Mouse (Mus musculus) naive thymus-derived CD4-positive, alpha-beta T cell, adult 2 months (primary cell): ENCODE data around the gene Asb6.

Source experiments
- DNase-seq: peaks from one replicate; pipeline ENCODE4 v3.0.0-alpha.2; 2011; ENCODE audit warnings: low read depth

Asb6 gene

DNA sequence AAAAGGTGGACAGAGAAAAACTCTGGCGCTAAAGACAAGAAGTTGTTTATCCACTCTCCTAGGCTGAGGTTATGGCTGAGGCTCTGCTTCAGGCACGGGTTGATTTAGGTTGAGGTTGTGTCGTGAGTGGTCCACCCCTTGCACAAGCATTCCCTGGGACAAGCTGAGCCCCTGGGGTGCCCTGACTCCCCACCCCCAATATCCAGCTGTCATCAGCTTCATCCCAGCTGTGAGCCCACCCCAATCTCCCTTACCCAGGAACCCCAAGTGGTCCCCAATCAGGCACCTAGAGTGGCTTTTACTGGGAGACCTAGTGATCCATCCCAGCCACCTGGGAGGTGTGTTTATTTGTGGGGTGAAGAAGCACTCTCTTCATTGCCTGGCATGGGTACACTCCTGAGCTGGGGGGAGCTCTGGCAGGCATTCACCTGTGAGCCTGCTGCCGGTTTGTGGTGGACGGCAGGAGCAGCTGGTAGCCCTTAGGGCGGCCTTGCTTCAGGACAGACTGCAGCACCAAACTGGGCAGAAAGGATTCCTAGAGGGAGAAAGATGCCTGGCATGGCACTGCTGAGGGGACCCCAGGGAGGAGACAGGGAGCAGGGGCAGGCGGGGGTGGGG is 34.8 kb downstream of the Asb6 start:
- DNase-seq: no peak

GRCm38 (mm10) chr2:30794179-30795108 is 35.7 kb downstream of the Asb6 start:
- DNase-seq: peak; percentile 94

- DNase-seq: no peak
Observed at GRCm38 (mm10) chr2:30792061-30792460, 38.1 kb downstream of the Asb6 start.

DNA sequence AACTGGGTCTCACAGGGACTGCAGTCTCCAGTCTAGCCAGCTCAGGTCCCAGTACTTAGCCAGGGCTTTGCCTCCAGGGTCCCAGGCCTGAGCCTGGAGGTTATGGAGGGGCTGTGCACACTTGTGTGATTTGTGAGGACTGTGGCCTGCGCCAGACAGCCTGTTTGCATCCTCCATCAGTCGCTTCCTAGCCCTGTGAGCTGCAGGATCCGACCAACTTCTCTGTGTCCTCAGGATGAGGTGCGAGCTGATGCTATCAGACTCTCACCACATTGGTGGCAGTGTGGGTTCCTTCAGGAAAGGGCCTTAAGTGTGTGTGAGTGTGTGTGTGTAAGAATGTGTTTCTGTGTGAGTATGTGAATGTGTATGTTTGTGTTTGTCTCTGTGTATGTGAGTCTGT is 42.7 kb downstream of the Asb6 start:
- no peak for DNase-seq

DNA sequence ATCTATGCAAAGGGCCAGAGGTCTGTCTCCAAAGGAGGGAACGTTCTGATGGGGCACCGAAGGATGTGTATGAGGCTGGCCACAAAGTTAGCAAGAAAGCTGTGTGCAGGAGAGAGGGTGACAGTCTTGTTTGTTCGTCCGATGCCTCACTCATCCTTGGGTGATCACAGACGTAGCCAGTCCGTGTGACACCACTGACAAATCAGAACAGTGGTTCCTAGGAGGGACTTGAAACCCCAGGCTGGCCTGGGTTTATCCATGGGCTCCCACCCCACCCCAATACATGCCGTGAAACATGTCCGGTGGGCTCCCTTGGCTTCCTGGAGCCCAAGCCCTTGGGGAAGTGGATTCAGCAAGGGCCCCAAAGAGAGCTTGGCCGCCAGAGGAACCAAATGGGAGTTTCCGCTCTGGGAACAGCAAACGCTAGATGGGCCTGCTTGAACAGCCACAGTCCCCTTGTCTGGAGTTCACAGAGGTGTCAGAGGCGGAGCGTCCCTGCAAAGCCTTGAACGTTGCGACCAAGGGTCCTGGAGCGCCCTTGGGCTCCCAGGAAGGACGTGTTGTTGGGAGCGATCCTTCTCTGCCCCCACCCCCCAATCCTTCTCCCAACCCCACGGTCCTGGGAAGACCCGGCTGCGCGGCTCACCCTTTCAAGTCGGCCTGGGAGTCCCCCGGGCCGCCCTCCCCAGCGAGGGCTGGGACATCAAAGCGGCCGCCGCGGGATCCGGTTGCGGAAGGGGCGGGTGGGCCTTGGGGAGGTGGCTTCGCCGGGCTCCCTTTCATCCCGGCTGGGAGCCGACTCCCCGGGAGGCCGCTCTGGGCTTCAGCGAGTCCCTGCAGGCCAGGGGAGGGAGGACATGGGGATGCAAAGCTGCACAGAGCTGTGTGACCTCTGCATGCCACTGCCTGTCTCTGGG is 45.8 kb downstream of the Asb6 start:
- DNase-seq: peak; percentile 64

- DNase-seq: peak; percentile 43
Observed at GRCm38 (mm10) chr2:30783346-30783745, 46.8 kb downstream of the Asb6 start.

- DNase-seq: no peak
Observed at GRCm38 (mm10) chr2:30782312-30783290, 47.5 kb downstream of the Asb6 start.

- no peak for DNase-seq
Observed at GRCm38 (mm10) chr2:30779241-30779640, 50.9 kb downstream of the Asb6 start.

- DNase-seq: no peak
Observed at GRCm38 (mm10) chr2:30778235-30778634, 51.9 kb downstream of the Asb6 start.

- no peak for DNase-seq
Observed at GRCm38 (mm10) chr2:30777266-30777665, 52.9 kb downstream of the Asb6 start.

DNA sequence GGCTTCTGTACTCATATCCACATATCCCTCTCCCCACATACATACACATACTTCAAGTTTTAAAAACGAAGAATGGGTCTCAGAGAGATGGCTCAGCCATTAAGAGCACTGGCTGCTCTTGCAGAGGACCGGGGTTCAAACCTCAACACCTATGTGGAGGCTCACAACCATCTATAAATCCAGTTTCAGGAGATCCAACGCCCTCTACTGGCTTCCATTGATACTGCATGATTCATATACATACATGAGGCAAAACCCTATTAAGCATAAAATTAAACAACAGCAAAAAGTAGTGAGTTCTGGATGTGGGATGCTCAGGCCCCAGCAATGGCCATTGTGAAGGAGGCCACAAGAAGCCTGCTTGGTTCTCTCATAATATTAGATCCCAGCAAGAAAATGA is 54.2 kb downstream of the Asb6 start:
- peak; percentile 42 for DNase-seq

DNA sequence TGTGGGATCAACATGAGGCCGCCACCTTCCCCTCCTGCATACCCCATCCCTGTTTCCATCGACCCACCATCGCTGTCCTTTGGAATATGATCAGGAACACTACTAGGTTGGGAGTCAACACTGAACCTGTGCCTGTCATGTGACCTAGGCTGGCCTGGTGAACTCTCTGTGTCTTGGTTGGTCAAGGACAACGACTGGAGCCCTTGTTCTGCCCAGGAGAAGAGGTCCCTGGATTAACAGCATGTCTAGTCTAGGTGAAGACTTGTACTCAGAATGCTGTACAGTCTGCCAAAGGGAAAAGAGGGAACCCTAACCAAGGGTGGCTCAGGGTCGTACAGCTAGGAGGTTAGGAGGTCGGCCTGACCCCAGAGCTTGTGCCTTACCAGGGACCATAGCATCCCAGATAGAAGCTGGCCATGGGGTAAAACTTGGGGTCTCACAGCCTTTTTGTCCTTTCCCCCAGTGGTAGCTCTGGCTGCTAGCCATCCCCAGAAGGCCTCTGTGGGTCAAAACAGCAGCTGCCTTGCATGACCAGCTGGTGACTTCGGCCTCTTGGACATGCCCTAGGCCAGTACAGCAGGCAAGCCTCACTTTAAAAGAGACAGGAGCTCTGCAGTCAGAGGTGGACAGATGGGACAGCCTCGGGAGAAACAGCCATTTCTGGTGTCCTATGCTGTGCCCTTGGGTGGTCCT is 56.7 kb downstream of the Asb6 start:
- no peak for DNase-seq
